Mouse (Mus musculus): ENCODE measurements around the gene Taar4. TPM values are rescaled to one million over a fixed set of nuclear protein-coding genes. Genes with fewer than 3 reads are reported as not detected.

The Taar4 gene
- total RNA-seq, 4 experiments from 2014 or later, result not detected

DNA sequence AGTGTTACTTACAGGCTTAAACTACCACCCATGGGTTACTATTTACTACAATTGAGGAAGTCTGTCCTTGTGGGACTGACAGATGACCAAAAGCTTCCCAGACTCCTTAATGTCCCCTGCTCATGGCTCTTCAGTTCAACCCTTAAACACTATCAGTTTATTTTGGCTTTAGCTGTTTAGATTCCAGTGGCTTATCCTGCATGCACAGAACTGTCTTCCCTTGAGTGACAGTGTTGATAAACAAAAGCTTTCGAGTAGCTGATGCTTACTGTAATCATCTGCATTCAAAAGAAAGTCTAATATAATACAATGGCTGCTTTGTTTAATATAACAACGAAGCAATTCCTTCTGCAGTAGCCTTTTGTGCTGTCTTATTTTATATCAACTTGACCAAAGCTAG is 46.7 kb downstream of the Taar4 start:
- no peak for DNase-seq (ENCODE audit: low spot score)

GRCm38 (mm10) chr10:24008143-24008542 is 47.8 kb downstream of the Taar4 start:
- DNase-seq (ENCODE audit: low spot score), result no peak

Other genes starting within 250 kb of the Taar4 start
- gene Rps12, start 173.2 kb upstream of the Taar4 start, total RNA-seq (2022), result 100 to 1,000 TPM; 143 to 253 (median 212) TPM
- gene Slc18b1, start 163.5 kb upstream of the Taar4 start, total RNA-seq (2022), result 10 to 100 TPM in 1 of 4 experiments, 1 to 10 TPM in 3; 6.2 to 10.7 (median 7.9) TPM
- under 1 TPM in 3 of 4 experiments, not detected in 1; 0.12 to 0.34 (median 0.16) TPM for gene Vnn3, start 109.0 kb upstream of the Taar4 start, total RNA-seq (2022)
- under 1 TPM; 0.25 to 0.72 (median 0.35) TPM for gene Vnn1, start 65.8 kb upstream of the Taar4 start, total RNA-seq (2022)
- not detected for gene Taar1, start 40.1 kb upstream of the Taar4 start, total RNA-seq (2022)
- gene Taar2, start 21.9 kb upstream of the Taar4 start, total RNA-seq (2022), result not detected
- not detected for gene Taar3, start 10.9 kb upstream of the Taar4 start, total RNA-seq (2022)
- not detected for gene Taar5, start 10.2 kb downstream of the Taar4 start, total RNA-seq (2022)
- gene Taar6, start 25.2 kb downstream of the Taar4 start, total RNA-seq (2022), result not detected
- not detected for gene Taar7a, start 33.0 kb downstream of the Taar4 start, total RNA-seq (2022)
- not detected for gene Taar7b, start 39.4 kb downstream of the Taar4 start, total RNA-seq (2022)
- gene Taar7d, start 66.7 kb downstream of the Taar4 start, total RNA-seq (2022), result not detected
- not detected for gene Taar7e, start 77.1 kb downstream of the Taar4 start, total RNA-seq (2022)
- not detected for gene Taar7f, start 89.0 kb downstream of the Taar4 start, total RNA-seq (2022)
- not detected for gene Taar8a, start 116.0 kb downstream of the Taar4 start, total RNA-seq (2022)
- gene Taar8b, start 131.8 kb downstream of the Taar4 start, total RNA-seq (2022), result not detected
- gene Taar8c, start 141.4 kb downstream of the Taar4 start, total RNA-seq (2022), result not detected
- gene Taar9, start 149.0 kb downstream of the Taar4 start, total RNA-seq (2022), result not detected
- 10 to 100 TPM; 41.3 to 54.2 (median 48.0) TPM for gene Stx7, start 188.8 kb downstream of the Taar4 start, total RNA-seq (2022)